Mouse (Mus musculus): ENCODE measurements at regions not wholly inside any gene's neighbourhood (a gene's known extent, or its start where the extent isn't known, plus 50 kb on each side); places are given as distances from the start of the nearest gene placed in this dataset.

GRCm38 (mm10) chr3:150431291-150431690, 1006.4 kb upstream of the Adgrl4 start:
- WGBS, result 83% methylated on average over 6 of the region's 6 CpGs
- ATAC-seq (ENCODE audit: borderline replicate concordance, extremely low read depth, low FRiP score, low TSS enrichment), result no peak
- no peak overlapping the region for H3K9ac ChIP-seq
- no peaks in the 10 kb centered on the region for H3K4me1 ChIP-seq
- no peak overlapping the region for H3K27ac ChIP-seq
- no peak overlapping the region for H3K4me2 ChIP-seq
- no peaks in the 10 kb centered on the region for H3K27me3 ChIP-seq
- no peaks in the 10 kb centered on the region for H3K9me3 ChIP-seq
- H3K4me3 ChIP-seq, result no peak overlapping the region
- no peaks in the 10 kb centered on the region for H3K36me3 ChIP-seq

GRCm38 (mm10) chr3:150435199-150435598, 1002.5 kb upstream of the Adgrl4 start:
- Histone ChIP-seq H3K4me2 (no peak overlapping the region), H3K4me3 (no peak overlapping the region), H3K9me3 (no peaks in the 10 kb centered on the region), H3K9ac (no peak overlapping the region), H3K4me1 (no peaks in the 10 kb centered on the region), H3K27me3 (no peaks in the 10 kb centered on the region), H3K27ac (no peak overlapping the region), H3K36me3 (no peaks in the 10 kb centered on the region)
- peak; percentile 49; the same call in 1 of the 2 replicates for ATAC-seq (ENCODE audit: borderline replicate concordance, extremely low read depth, low FRiP score, low TSS enrichment)
- 58% methylated on average over 1 of the region's 1 CpGs for WGBS

- ATAC-seq (ENCODE audit: borderline replicate concordance, extremely low read depth, low FRiP score, low TSS enrichment), result no peak
- no peaks in the 10 kb centered on the region for H3K36me3 ChIP-seq
- no peaks in the 10 kb centered on the region for H3K9me3 ChIP-seq
- WGBS, result 89% methylated on average over 6 of the region's 6 CpGs
- no peak overlapping the region for H3K27ac ChIP-seq
- H3K9ac ChIP-seq, result no peak overlapping the region
- H3K4me2 ChIP-seq, result no peak overlapping the region
- no peak overlapping the region for H3K4me3 ChIP-seq
- no peaks in the 10 kb centered on the region for H3K27me3 ChIP-seq
- no peaks in the 10 kb centered on the region for H3K4me1 ChIP-seq
Measured at GRCm38 (mm10) chr3:150435818-150436607, 1001.7 kb upstream of the Adgrl4 start.

Data from lung, embryonic 15.5 days (tissue).